Comparison of ENCODE assay signal across 21 mouse cellular contexts in genomic region chr2:152799954-152800761, GRCm38 (mm10). TPM values are rescaled to one million over a fixed set of nuclear protein-coding genes. Genes with fewer than 3 reads are reported as not detected.
DNase-seq lines count a peak whose midpoint lies in the region; ATAC-seq and TF ChIP-seq lines count a peak whose summit lies in the region.
"Had no signal": no experiment of that assay in that cellular context is flagged by ENCODE, and none has a peak within 500 bp of the region (broad histone marks: within the 10 kb centered on the region; RNA-seq: fewer than 3 reads in every experiment).

No protein-coding gene starts in this region.

- TF ChIP-seq EP300 in liver, postnatal 0 days (IDR thresholded peaks at IDR 0.05; ENCODE audit: low read depth): no peak

- no peak for TF ChIP-seq POLR2A in brain, embryonic 14.5 days (IDR thresholded peaks at IDR 0.05; ENCODE audit: borderline replicate concordance, extremely low read depth, insufficient read depth, insufficient read length, poor library complexity, severe bottlenecking)

- H3K9me3 ChIP-seq in intestine, postnatal 0 days (ENCODE audit: control insufficient read depth): no peaks in the 10 kb centered on the region
- no peaks in the 10 kb centered on the region for H3K9me3 ChIP-seq in intestine, embryonic 16.5 days (ENCODE audit: control insufficient read depth, low read length)
- H3K9me3 ChIP-seq in liver, embryonic 13.5 days (replicated peaks): no peaks in the 10 kb centered on the region
- no peaks in the 10 kb centered on the region for H3K9me3 ChIP-seq in liver, postnatal 0 days (ENCODE audit: low read length)
- no peaks in the 10 kb centered on the region for H3K9me3 ChIP-seq in forebrain, embryonic 16.5 days (ENCODE audit: control insufficient read depth, low read length)
- H3K9me3 ChIP-seq: embryonic facial prominence, embryonic 13.5 days; forebrain, embryonic 12.5 days; G1E; heart, embryonic 15.5 days; hindbrain, embryonic 13.5 days had no signal

- no peak overlapping the region for H3K4me2 ChIP-seq in intestine, postnatal 0 days (replicated peaks; ENCODE audit: low read depth)
- H3K4me2 ChIP-seq in intestine, embryonic 16.5 days (ENCODE audit: low read depth, low read length): no peak overlapping the region
- no peak overlapping the region for H3K4me2 ChIP-seq in liver, embryonic 13.5 days
- no peak overlapping the region for H3K4me2 ChIP-seq in liver, postnatal 0 days (ENCODE audit: low read depth, low read length)
- no peak overlapping the region for H3K4me2 ChIP-seq in forebrain, embryonic 16.5 days (ENCODE audit: low read length)
- H3K4me2 ChIP-seq: embryonic facial prominence, embryonic 13.5 days; forebrain, embryonic 12.5 days; heart, embryonic 11.5 days; heart, embryonic 15.5 days; hindbrain, embryonic 13.5 days had no signal

- H3K27me3 ChIP-seq in intestine, postnatal 0 days (replicated peaks; ENCODE audit: control insufficient read depth, insufficient read depth, low read length): no peaks in the 10 kb centered on the region
- H3K27me3 ChIP-seq in intestine, embryonic 16.5 days (replicated peaks; ENCODE audit: control insufficient read depth, insufficient read depth, low read length): no peaks in the 10 kb centered on the region
- H3K27me3 ChIP-seq in liver, embryonic 13.5 days: no peaks in the 10 kb centered on the region
- no peaks in the 10 kb centered on the region for H3K27me3 ChIP-seq in liver, postnatal 0 days (ENCODE audit: insufficient read depth, low read length)
- no peaks in the 10 kb centered on the region for H3K27me3 ChIP-seq in forebrain, embryonic 16.5 days (replicated peaks; ENCODE audit: control insufficient read depth, insufficient read depth, low read length)
- H3K27me3 ChIP-seq: embryonic facial prominence, embryonic 13.5 days; forebrain, embryonic 12.5 days; heart, embryonic 15.5 days; hindbrain, embryonic 13.5 days had no signal

- peak overlapping the region; percentile 41; the same call in 1 of the 2 replicates for H3K27ac ChIP-seq in intestine, postnatal 0 days (ENCODE audit: low read depth, low read length)
- H3K27ac ChIP-seq in intestine, embryonic 16.5 days (ENCODE audit: low read length): no peak overlapping the region
- peak overlapping the region; percentile 4; the same call in 1 of the 2 replicates for H3K27ac ChIP-seq in liver, embryonic 13.5 days
- no peak overlapping the region for H3K27ac ChIP-seq in liver, postnatal 0 days (ENCODE audit: low read depth)
- H3K27ac ChIP-seq in forebrain, embryonic 16.5 days (ENCODE audit: low read length): no peak overlapping the region
- H3K27ac ChIP-seq: embryonic facial prominence, embryonic 13.5 days; forebrain, embryonic 12.5 days; heart, adult 2 months; heart, embryonic 15.5 days; hindbrain, embryonic 13.5 days; hindbrain, postnatal 0 days had no signal

- no peaks in the 10 kb centered on the region for H3K36me3 ChIP-seq in intestine, postnatal 0 days (ENCODE audit: control insufficient read depth, insufficient read depth)
- no peaks in the 10 kb centered on the region for H3K36me3 ChIP-seq in intestine, embryonic 16.5 days (ENCODE audit: control insufficient read depth, insufficient read depth, low read length)
- H3K36me3 ChIP-seq in liver, embryonic 13.5 days: peaks cover 13% of the 10 kb centered on the region
- H3K36me3 ChIP-seq in liver, postnatal 0 days (replicated peaks; ENCODE audit: insufficient read depth, low read length): peaks cover 10% of the 10 kb centered on the region; the same call in 1 of the 2 replicates
- no peaks in the 10 kb centered on the region for H3K36me3 ChIP-seq in forebrain, embryonic 16.5 days (ENCODE audit: control insufficient read depth, insufficient read depth)
- H3K36me3 ChIP-seq: forebrain, embryonic 12.5 days; heart, embryonic 15.5 days had no signal

- DNase-seq in liver, embryonic 13.5 days: no peak
- no peak for DNase-seq in liver, postnatal 0 days
- DNase-seq in brain, embryonic 14.5 days (ENCODE audit: low read depth): peak; percentile 21
- DNase-seq in cerebellum, adult 9-11 months: peak; percentile 70
- no peak for DNase-seq in lung, postnatal 4 days
- DNase-seq: adrenal gland, adult 8-10 months; adrenal gland, postnatal 36 days; forebrain, postnatal 0 days; gastrocnemius, postnatal 14 days; heart, adult 2 months; heart, postnatal 14 days had no signal

- TF ChIP-seq CTCF in intestine, postnatal 0 days (IDR thresholded peaks at IDR 0.05; ENCODE audit: low read depth): no peak
- TF ChIP-seq CTCF in liver, postnatal 0 days (IDR thresholded peaks at IDR 0.05; ENCODE audit: low read depth): no peak
- TF ChIP-seq CTCF in brain, embryonic 14.5 days (IDR thresholded peaks at IDR 0.05; ENCODE audit: borderline replicate concordance, extremely low read depth, insufficient read depth, insufficient read length): no peak

- peaks cover 4% of the 10 kb centered on the region; the same call in 1 of the 2 replicates for H3K4me1 ChIP-seq in intestine, postnatal 0 days (replicated peaks; ENCODE audit: control insufficient read depth, insufficient read depth, low read length)
- peaks cover 13% of the 10 kb centered on the region for H3K4me1 ChIP-seq in intestine, embryonic 16.5 days (ENCODE audit: control insufficient read depth, insufficient read depth, low read length)
- H3K4me1 ChIP-seq in liver, embryonic 13.5 days (replicated peaks): peaks cover 84% of the 10 kb centered on the region
- peaks cover 44% of the 10 kb centered on the region for H3K4me1 ChIP-seq in liver, postnatal 0 days (ENCODE audit: insufficient read depth)
- peaks cover 11% of the 10 kb centered on the region for H3K4me1 ChIP-seq in forebrain, embryonic 16.5 days (replicated peaks; ENCODE audit: control insufficient read depth, insufficient read depth, low read length)

- H3K9ac ChIP-seq in intestine, postnatal 0 days (ENCODE audit: low read depth, low read length): no peak overlapping the region
- no peak overlapping the region for H3K9ac ChIP-seq in intestine, embryonic 16.5 days (ENCODE audit: low read depth, low read length)
- H3K9ac ChIP-seq in liver, embryonic 13.5 days: no peak overlapping the region
- no peak overlapping the region for H3K9ac ChIP-seq in liver, postnatal 0 days (replicated peaks)
- no peak overlapping the region for H3K9ac ChIP-seq in forebrain, embryonic 16.5 days (replicated peaks; ENCODE audit: low read depth, low read length)
- H3K9ac ChIP-seq: embryonic facial prominence, embryonic 13.5 days; forebrain, embryonic 12.5 days; forebrain, postnatal 0 days; heart, embryonic 15.5 days; hindbrain, embryonic 13.5 days had no signal

- ATAC-seq in intestine, postnatal 0 days: no peak
- ATAC-seq in intestine, embryonic 16.5 days: no peak
- no peak for ATAC-seq in liver, embryonic 13.5 days (ENCODE audit: low read depth)
- no peak for ATAC-seq in liver, postnatal 0 days
- no peak for ATAC-seq in forebrain, embryonic 16.5 days
- ATAC-seq: forebrain, postnatal 0 days; hindbrain, postnatal 0 days had no signal

- WGBS in intestine, postnatal 0 days: 46% methylated on average over 7 of the region's 7 CpGs
- WGBS in intestine, embryonic 16.5 days: 58% methylated on average over 7 of the region's 7 CpGs
- 71% methylated on average over 7 of the region's 7 CpGs for WGBS in liver, embryonic 13.5 days (ENCODE audit: insufficient replicate concordance)
- 68% methylated on average over 7 of the region's 7 CpGs for WGBS in liver, postnatal 0 days (ENCODE audit: insufficient replicate concordance)
- WGBS in forebrain, embryonic 16.5 days: 72% methylated on average over 7 of the region's 7 CpGs

- H3K4me3 ChIP-seq in intestine, postnatal 0 days (ENCODE audit: low read depth, low read length): no peak overlapping the region
- H3K4me3 ChIP-seq in intestine, embryonic 16.5 days (ENCODE audit: low read length): no peak overlapping the region
- H3K4me3 ChIP-seq in liver, embryonic 13.5 days (replicated peaks): no peak overlapping the region
- no peak overlapping the region for H3K4me3 ChIP-seq in liver, postnatal 0 days (ENCODE audit: low read depth, low read length)
- H3K4me3 ChIP-seq in forebrain, embryonic 16.5 days (replicated peaks; ENCODE audit: low read length): no peak overlapping the region
- H3K4me3 ChIP-seq: embryonic facial prominence, embryonic 13.5 days; forebrain, embryonic 12.5 days; heart, adult 2 months; heart, embryonic 15.5 days; hindbrain, embryonic 13.5 days had no signal

RNA-seq across cellular contexts. Expression of gene Bcl2l1, which starts 31.4 kb away (rescaled TPM):
- 58.5 and 62.5 TPM in 2 replicates for polyA plus RNA-seq in intestine, postnatal 0 days (2015; fragmentation: Nextera tagmentation; extraction: Ambion mirVana)
- 65.8 and 66.8 TPM in 2 replicates for polyA plus RNA-seq in intestine, embryonic 16.5 days (2015; fragmentation: Nextera tagmentation; extraction: Ambion mirVana)
- 148 and 164 TPM in 2 replicates for polyA plus RNA-seq in liver, embryonic 13.5 days (2015; fragmentation: Nextera tagmentation; extraction: Ambion mirVana)
- 84.2 and 84.4 TPM in 2 replicates for polyA plus RNA-seq in liver, postnatal 0 days (2015; fragmentation: Nextera tagmentation; extraction: Ambion mirVana)
- 116 and 129 TPM in 2 replicates for polyA plus RNA-seq in brain, embryonic 14.5 days (2012; rRNA removed)
- polyA plus RNA-seq in forebrain, embryonic 16.5 days (2015; fragmentation: Nextera tagmentation; extraction: Ambion mirVana): 176 and 188 TPM in 2 replicates

RNA-seq across cellular contexts. Expression of gene Cox4i2, which starts 46.2 kb away (rescaled TPM):
- 9.3 and 9.5 TPM in 2 replicates for polyA plus RNA-seq in intestine, postnatal 0 days (2015; fragmentation: Nextera tagmentation; extraction: Ambion mirVana)
- 14.8 and 15.3 TPM in 2 replicates for polyA plus RNA-seq in intestine, embryonic 16.5 days (2015; fragmentation: Nextera tagmentation; extraction: Ambion mirVana)
- polyA plus RNA-seq in liver, embryonic 13.5 days (2015; fragmentation: Nextera tagmentation; extraction: Ambion mirVana): 1.1 and 1.2 TPM in 2 replicates
- 0.56 and 1.0 TPM in 2 replicates for polyA plus RNA-seq in liver, postnatal 0 days (2015; fragmentation: Nextera tagmentation; extraction: Ambion mirVana)
- 4.3 and 4.8 TPM in 2 replicates for polyA plus RNA-seq in brain, embryonic 14.5 days (2012; rRNA removed)
- polyA plus RNA-seq in forebrain, embryonic 16.5 days (2015; fragmentation: Nextera tagmentation; extraction: Ambion mirVana): 4.7 and 6.0 TPM in 2 replicates
- polyA plus RNA-seq: G1E had no signal

RNA-seq across cellular contexts. Expression of gene Tpx2, which starts 47.6 kb away (rescaled TPM):
- polyA plus RNA-seq in intestine, postnatal 0 days (2015; fragmentation: Nextera tagmentation; extraction: Ambion mirVana): 15.3 and 16.1 TPM in 2 replicates
- polyA plus RNA-seq in intestine, embryonic 16.5 days (2015; fragmentation: Nextera tagmentation; extraction: Ambion mirVana): 45.7 and 51.5 TPM in 2 replicates
- polyA plus RNA-seq in liver, embryonic 13.5 days (2015; fragmentation: Nextera tagmentation; extraction: Ambion mirVana): 59.8 and 79.4 TPM in 2 replicates
- 20.7 and 25.8 TPM in 2 replicates for polyA plus RNA-seq in liver, postnatal 0 days (2015; fragmentation: Nextera tagmentation; extraction: Ambion mirVana)
- 20.8 and 28.8 TPM in 2 replicates for polyA plus RNA-seq in brain, embryonic 14.5 days (2012; rRNA removed)
- polyA plus RNA-seq in forebrain, embryonic 16.5 days (2015; fragmentation: Nextera tagmentation; extraction: Ambion mirVana): 40.0 and 49.6 TPM in 2 replicates

Comparison
In these comparisons a context has a peak if more than half of its experiments do, and no peak if none do; other contexts are left out.
1. H3K27ac ChIP-seq: peak in intestine, postnatal 0 days (single experiment) and liver, embryonic 13.5 days (single experiment); none in intestine, embryonic 16.5 days (single experiment), liver, postnatal 0 days (single experiment) and forebrain, embryonic 16.5 days (single experiment).
2. DNase-seq: peak in brain, embryonic 14.5 days (single experiment) and cerebellum, adult 9-11 months (single experiment); none in liver, embryonic 13.5 days (single experiment), liver, postnatal 0 days (single experiment) and lung, postnatal 4 days (0 of 2).